Mouse (Mus musculus) kidney, postnatal 0 days (tissue): Measurements from ENCODE around the gene Ranbp17. TPM values are rescaled to one million over a fixed set of nuclear protein-coding genes. Genes with fewer than 3 reads are reported as not detected.

Experiments used
- ATAC-seq: fragments of 200-750 bp; cut with Nextera tagmentation; replicated peaks from 2 replicates; pipeline ENCODE4 v1.8.0; 2017; ENCODE audit warnings: low read depth, moderate number of reproducible peaks, moderate TSS enrichment, moderate library complexity; ENCODE audit not compliant: low FRiP score
- DNase-seq: peaks from one replicate; pipeline ENCODE4 v3.0.0-alpha.2; 2016; ENCODE audit warnings: low spot score
- H3K27ac ChIP-seq: fragments of 300-500 bp; sonication (generic); 2 replicates; pipeline ENCODE4 v1.5.1; 2014; ENCODE audit warnings: mild to moderate bottlenecking
- H3K27me3 ChIP-seq: fragments of 300-500 bp; sonication (generic); 2 replicates; pipeline ENCODE4 v1.6.1; 2014; ENCODE audit warnings: low read length, mixed read lengths; ENCODE audit not compliant: insufficient read depth
- H3K36me3 ChIP-seq: fragments of 300-500 bp; sonication (generic); 2 replicates; pipeline ENCODE4 v1.6.1; 2014; ENCODE audit warnings: low read length, mixed read lengths; ENCODE audit not compliant: insufficient read depth
- H3K4me1 ChIP-seq: fragments of 300-500 bp; sonication (generic); replicated peaks from 2 replicates; pipeline ENCODE4 v1.6.1; 2014; ENCODE audit warnings: antibody characterized with exemption, low read length, mixed read lengths; ENCODE audit not compliant: insufficient read depth
- H3K4me2 ChIP-seq: fragments of 300-500 bp; sonication (generic); 2 replicates; pipeline ENCODE4 v1.6.1; 2014; ENCODE audit warnings: mild to moderate bottlenecking, low read length, moderate library complexity, mixed read lengths
- H3K4me3 ChIP-seq: fragments of 300-500 bp; sonication (generic); replicated peaks from 2 replicates; pipeline ENCODE4 v1.5.1; 2014; ENCODE audit warnings: low read depth, low read length
- H3K9ac ChIP-seq: fragments of 300-500 bp; sonication (generic); 2 replicates; pipeline ENCODE4 v1.6.1; 2014; ENCODE audit warnings: low read depth, low read length
- H3K9me3 ChIP-seq: fragments of 300-500 bp; sonication (generic); replicated peaks from 2 replicates; pipeline ENCODE4 v1.6.1; 2016; ENCODE audit warnings: low read length, inconsistent platforms, mixed read lengths
- CTCF ChIP-seq: IDR thresholded peaks from 2 replicates; pipeline ENCODE4 v1.5.1; 2016; ENCODE audit warnings: antibody characterized with exemption, low read depth, mild to moderate bottlenecking, moderate library complexity
- WGBS: fragments of 180-500 bp; shearing (Covaris S2); extraction: QIAGEN DNeasy Blood & Tissue Kit; methylation state at CpG from one replicate; pipeline ENCODE4 v1.1.7; 2014; 5-methylcytosine and 5-hydroxymethylcytosine counted together
- polyA plus RNA-seq: library from polyadenylated mRNA; unstranded; fragments of >200 nt; fragmentation: Nextera tagmentation; extraction: Ambion mirVana; gene quantifications from 2 replicates; pipeline ENCODE4 v1.2.1, GENCODE M21; 2015

The Ranbp17 gene
- polyA plus RNA-seq, 1 experiment from 2014 or later = 5.4 TPM

DNA sequence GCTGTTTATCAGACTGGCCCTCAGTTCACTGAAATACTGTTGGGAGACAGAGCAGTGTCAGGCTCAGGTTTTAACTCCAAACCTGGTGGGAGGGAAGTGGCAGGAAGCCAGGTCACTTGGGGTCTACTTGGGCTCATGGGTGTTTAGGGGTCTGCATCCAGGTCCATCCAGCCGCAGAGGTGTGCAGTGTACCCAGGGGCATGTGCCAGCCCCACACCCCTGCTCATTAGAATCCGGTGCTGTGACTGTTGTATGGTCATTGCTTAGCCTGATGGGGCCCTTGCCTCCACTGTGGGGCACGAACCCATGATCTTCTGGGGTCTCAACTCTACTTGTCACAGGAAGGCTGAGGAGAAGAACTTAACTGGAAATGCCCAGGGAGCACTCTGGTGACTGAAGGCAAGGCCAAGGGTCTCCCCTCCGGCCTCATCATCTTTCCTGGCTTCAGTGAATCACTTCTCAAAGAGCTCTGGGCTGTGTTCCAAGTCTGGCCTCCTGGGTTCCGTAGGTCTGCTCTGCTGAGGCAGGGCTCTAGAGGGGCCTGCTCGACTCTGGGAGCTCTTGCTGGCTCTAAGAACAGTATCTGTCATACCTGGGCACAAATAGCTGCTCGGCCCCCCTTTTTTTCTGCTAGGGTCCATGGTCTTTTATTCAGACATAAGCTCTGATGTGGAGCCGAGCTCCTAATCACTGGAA, 296.0 kb downstream of the Ranbp17 start:
- no peak overlapping the region for H3K4me2 ChIP-seq
- H3K4me1 ChIP-seq = no peaks in the 10 kb centered on the region
- DNase-seq = peak; percentile 46
- no peak for TF ChIP-seq CTCF
- no peaks in the 10 kb centered on the region for H3K36me3 ChIP-seq
- ATAC-seq = no peak
- H3K27ac ChIP-seq = no peak overlapping the region
- H3K9me3 ChIP-seq = no peaks in the 10 kb centered on the region
- no peaks in the 10 kb centered on the region for H3K27me3 ChIP-seq
- WGBS = 63% methylated on average over 8 of the region's 8 CpGs
- no peak overlapping the region for H3K4me3 ChIP-seq
- no peak overlapping the region for H3K9ac ChIP-seq

- 81% methylated on average over 2 of the region's 2 CpGs for WGBS
- DNase-seq = no peak
- H3K9ac ChIP-seq = no peak overlapping the region
- H3K4me3 ChIP-seq = no peak overlapping the region
- no peak overlapping the region for H3K4me2 ChIP-seq
- no peaks in the 10 kb centered on the region for H3K9me3 ChIP-seq
- no peak for ATAC-seq
- no peaks in the 10 kb centered on the region for H3K4me1 ChIP-seq
- peaks cover 50% of the 10 kb centered on the region for H3K27me3 ChIP-seq
- H3K27ac ChIP-seq = no peak overlapping the region
- no peak for TF ChIP-seq CTCF
- H3K36me3 ChIP-seq = no peaks in the 10 kb centered on the region
Observed at GRCm38 (mm10) chr11:33207411-33207810, 306.1 kb downstream of the Ranbp17 start.

DNA sequence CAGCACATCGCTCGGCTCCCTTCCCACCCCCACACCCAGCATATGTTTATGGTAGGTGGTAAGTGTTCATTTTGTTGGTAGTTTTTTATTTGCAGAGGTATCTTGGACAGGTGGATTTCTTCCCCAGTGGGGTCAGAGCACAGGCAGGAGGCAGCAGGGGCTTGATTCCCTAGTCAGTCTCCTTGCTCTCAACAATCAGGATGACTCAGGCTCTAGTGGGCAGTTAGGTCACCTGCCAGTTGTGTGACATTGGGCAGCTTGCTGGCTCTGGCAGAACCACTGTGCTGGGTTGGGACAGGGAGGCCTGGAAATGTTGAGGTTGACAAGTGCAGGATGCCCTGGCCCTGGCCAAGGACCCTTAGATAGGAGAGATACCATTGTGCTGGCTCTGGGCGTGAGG, 308.6 kb downstream of the Ranbp17 start:
- Histone ChIP-seq H3K36me3 (no peaks in the 10 kb centered on the region), H3K27me3 (peaks cover 75% of the 10 kb centered on the region), H3K27ac (no peak overlapping the region), H3K9me3 (no peaks in the 10 kb centered on the region), H3K4me1 (peaks cover 10% of the 10 kb centered on the region), H3K9ac (no peak overlapping the region), H3K4me3 (no peak overlapping the region), H3K4me2 (no peak overlapping the region)
- DNase-seq = no peak
- WGBS = 9% methylated on average over 3 of the region's 3 CpGs
- TF ChIP-seq CTCF = no peak
- ATAC-seq = no peak

GRCm38 (mm10) chr11:33204329-33204705, 309.2 kb downstream of the Ranbp17 start:
- ATAC-seq = no peak
- Histone ChIP-seq H3K4me1 (peaks cover 10% of the 10 kb centered on the region), H3K27ac (no peak overlapping the region), H3K9ac (no peak overlapping the region), H3K36me3 (no peaks in the 10 kb centered on the region), H3K4me3 (no peak overlapping the region), H3K27me3 (peaks cover 81% of the 10 kb centered on the region), H3K9me3 (no peaks in the 10 kb centered on the region), H3K4me2 (no peak overlapping the region)
- TF ChIP-seq CTCF = no peak
- 2% methylated on average over 18 of the region's 18 CpGs for WGBS
- no peak for DNase-seq

DNA sequence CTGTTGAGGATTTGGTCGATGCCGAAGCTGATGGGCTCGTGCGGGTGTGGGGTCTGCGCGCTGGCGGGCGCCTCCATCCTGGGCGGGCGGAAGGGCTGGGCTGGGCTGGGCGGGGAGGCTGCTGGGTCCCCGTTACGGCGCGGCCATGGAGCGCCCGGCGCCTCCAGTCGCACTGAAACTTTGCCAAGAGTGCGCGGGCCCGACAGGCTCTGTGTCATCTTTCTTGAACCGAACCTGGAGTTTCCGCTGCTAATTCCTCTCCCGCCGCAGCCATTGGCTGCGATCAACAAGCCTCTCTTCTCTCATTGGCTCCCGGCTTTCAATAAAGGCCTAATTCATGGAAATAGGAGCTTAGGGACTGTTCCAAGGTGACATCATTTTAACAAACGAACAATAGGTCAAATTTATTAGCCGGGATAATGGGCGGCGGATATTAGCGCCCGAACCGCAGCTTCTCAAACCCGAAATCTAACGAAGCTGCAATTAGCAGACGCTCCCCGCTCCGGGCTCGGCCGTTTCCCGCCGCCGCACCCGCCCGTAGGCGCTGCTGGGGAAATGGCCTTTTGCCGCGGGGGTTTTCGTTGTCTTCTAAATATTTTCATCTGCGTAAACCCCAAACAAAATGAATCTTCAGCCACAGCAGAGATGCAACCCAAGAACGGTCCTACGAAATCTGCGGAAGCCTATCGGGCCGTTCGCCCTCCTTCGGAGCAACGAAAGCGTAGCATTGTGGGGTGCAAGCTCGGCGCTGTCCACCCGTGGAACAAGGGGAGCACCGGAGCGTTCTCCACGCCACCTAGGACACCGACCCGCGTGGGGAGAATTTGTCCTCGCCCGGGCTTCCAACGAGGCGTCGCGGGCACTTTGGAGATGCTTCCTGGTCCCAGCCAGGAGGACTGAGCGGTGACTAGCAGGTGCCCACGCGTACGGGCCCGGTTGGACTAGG, 309.9 kb downstream of the Ranbp17 start, which contains the start of gene Tlx3:
TSS of gene Tlx3 (minus strand) at position 207 of the 946 bp plus-strand sequence.
- peak within 1 kb of the TSS; percentile 39; the same call in 1 of the 2 replicates for H3K4me2 ChIP-seq
- H3K4me3 ChIP-seq = peak within 1 kb of the TSS; percentile 14
- WGBS = under 1% methylated on average over 75 of the region's 81 CpGs
- H3K36me3 ChIP-seq = no peaks in the 10 kb centered on the region
- peaks cover 10% of the 10 kb centered on the region for H3K4me1 ChIP-seq
- no peak within 1 kb of the TSS for H3K9ac ChIP-seq
- peak; percentile 65 for DNase-seq
- H3K9me3 ChIP-seq = no peaks in the 10 kb centered on the region; the same call in 1 of the 2 replicates
- peaks cover 88% of the 10 kb centered on the region for H3K27me3 ChIP-seq
- TF ChIP-seq CTCF = no peak
- no peak within 1 kb of the TSS for H3K27ac ChIP-seq
- 0 out of 2 replicates have a peak, but pooled peaks have one; percentile 14 for ATAC-seq

DNA sequence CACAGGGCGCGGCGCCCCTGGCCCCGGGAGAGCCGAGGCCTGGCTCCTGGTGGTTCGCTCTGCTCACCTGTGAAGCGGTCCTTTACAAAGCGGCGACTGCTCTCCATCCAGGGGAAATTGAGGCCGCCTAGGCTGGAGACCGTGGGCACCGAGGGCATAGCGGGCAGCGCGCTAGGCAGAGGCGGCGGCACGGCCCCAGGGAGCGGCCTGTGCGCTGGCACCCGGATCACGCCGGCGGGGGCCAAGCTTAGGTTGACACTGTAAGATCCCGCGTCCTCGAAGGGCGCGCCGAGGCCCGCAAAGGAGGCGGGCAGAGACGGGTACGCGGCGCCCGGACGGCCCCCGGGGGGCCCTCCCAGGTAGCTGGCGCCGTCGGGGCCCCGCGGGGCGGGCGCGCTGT, 310.6 kb downstream of the Ranbp17 start:
- Histone ChIP-seq H3K4me2 (peak overlapping the region; percentile 39; the same call in 1 of the 2 replicates), H3K27ac (no peak overlapping the region), H3K36me3 (no peaks in the 10 kb centered on the region), H3K9ac (no peak overlapping the region), H3K9me3 (no peaks in the 10 kb centered on the region; the same call in 1 of the 2 replicates), H3K27me3 (peaks cover 95% of the 10 kb centered on the region), H3K4me3 (peak overlapping the region; percentile 14), H3K4me1 (peaks cover 10% of the 10 kb centered on the region)
- no peak for TF ChIP-seq CTCF
- ATAC-seq (no peak), DNase-seq (no peak)
- 1% methylated on average over 47 of the region's 47 CpGs for WGBS
